Comparison of ENCODE assay signal across 28 mouse cellular contexts in genomic region chr1:79978156-79978555, GRCm38 (mm10).
DNase-seq lines count a peak whose midpoint lies in the region; ATAC-seq and TF ChIP-seq lines count a peak whose summit lies in the region.
"Had no signal": no experiment of that assay in that cellular context is flagged by ENCODE, and none has a peak within 500 bp of the region (broad histone marks: within the 10 kb centered on the region; RNA-seq: fewer than 3 reads in every experiment).

No protein-coding gene starts in this region.

- 0 out of 2 replicates have a peak overlapping the region, but pooled peaks have one; percentile 23 for H3K27ac ChIP-seq in embryonic facial prominence, embryonic 12.5 days
- H3K27ac ChIP-seq in embryonic facial prominence, embryonic 10.5 days (replicated peaks), result no peak overlapping the region
- peak overlapping the region; percentile 83; the same call in 1 of the 2 replicates for H3K27ac ChIP-seq in embryonic facial prominence, embryonic 13.5 days
- H3K27ac ChIP-seq in embryonic fibroblast, embryonic 13.5 days (ENCODE audit: insufficient read depth, low read length), result peak overlapping the region; percentile 67; the same call in 1 of the 2 replicates
- no peak overlapping the region for H3K27ac ChIP-seq in limb, embryonic 11.5 days (replicated peaks; ENCODE audit: low read depth, low read length)
- H3K27ac ChIP-seq: heart, adult 2 months; hindbrain, embryonic 13.5 days; liver, embryonic 12.5 days; midbrain, embryonic 15.5 days; stomach, embryonic 15.5 days had no signal

- peaks cover 18% of the 10 kb centered on the region; the same call in 1 of the 2 replicates for H3K4me1 ChIP-seq in embryonic facial prominence, embryonic 12.5 days
- peaks cover 10% of the 10 kb centered on the region for H3K4me1 ChIP-seq in embryonic facial prominence, embryonic 10.5 days
- H3K4me1 ChIP-seq in embryonic facial prominence, embryonic 13.5 days, result peaks cover 29% of the 10 kb centered on the region
- no peaks in the 10 kb centered on the region for H3K4me1 ChIP-seq in embryonic fibroblast, embryonic 13.5 days (ENCODE audit: control insufficient read depth, insufficient read depth, low read length)
- H3K4me1 ChIP-seq in limb, embryonic 11.5 days (ENCODE audit: control insufficient read depth, insufficient read depth, low read length), result peaks cover 7% of the 10 kb centered on the region; the same call in 1 of the 2 replicates
- H3K4me1 ChIP-seq: heart, embryonic 12.5 days; hindbrain, embryonic 13.5 days; liver, embryonic 12.5 days; midbrain, embryonic 15.5 days; stomach, embryonic 15.5 days had no signal

- WGBS in embryonic facial prominence, embryonic 12.5 days, result 28% methylated on average over 5 of the region's 5 CpGs
- 55% methylated on average over 5 of the region's 5 CpGs for WGBS in embryonic facial prominence, embryonic 10.5 days
- WGBS in embryonic facial prominence, embryonic 13.5 days, result 16% methylated on average over 5 of the region's 5 CpGs
- WGBS in limb, embryonic 11.5 days, result 16% methylated on average over 5 of the region's 5 CpGs

- TF ChIP-seq CTCF in embryonic fibroblast, embryonic 13.5 days (IDR thresholded peaks at IDR 0.05; ENCODE audit: borderline replicate concordance, insufficient read depth, low read length), result no peak

- H3K4me3 ChIP-seq in embryonic facial prominence, embryonic 12.5 days, result no peak overlapping the region
- no peak overlapping the region for H3K4me3 ChIP-seq in embryonic facial prominence, embryonic 10.5 days
- no peak overlapping the region for H3K4me3 ChIP-seq in embryonic facial prominence, embryonic 13.5 days
- no peak overlapping the region for H3K4me3 ChIP-seq in embryonic fibroblast, embryonic 13.5 days (ENCODE audit: insufficient read depth, low read length)
- H3K4me3 ChIP-seq in limb, embryonic 11.5 days (ENCODE audit: low read depth, low read length), result no peak overlapping the region
- H3K4me3 ChIP-seq: heart, adult 2 months; heart, embryonic 12.5 days; hindbrain, embryonic 13.5 days; liver, embryonic 12.5 days; megakaryocyte, embryonic 14.5 days; midbrain, embryonic 15.5 days; stomach, embryonic 15.5 days had no signal

- no peak overlapping the region for H3K9ac ChIP-seq in embryonic facial prominence, embryonic 12.5 days
- no peak overlapping the region for H3K9ac ChIP-seq in embryonic facial prominence, embryonic 13.5 days
- no peak overlapping the region for H3K9ac ChIP-seq in limb, embryonic 11.5 days (ENCODE audit: low read length)
- H3K9ac ChIP-seq: heart, embryonic 12.5 days; hindbrain, embryonic 13.5 days; liver, embryonic 12.5 days; midbrain, embryonic 15.5 days; stomach, embryonic 15.5 days had no signal

- H3K36me3 ChIP-seq in embryonic facial prominence, embryonic 12.5 days, result no peaks in the 10 kb centered on the region
- no peaks in the 10 kb centered on the region for H3K36me3 ChIP-seq in embryonic facial prominence, embryonic 10.5 days (replicated peaks)
- H3K36me3 ChIP-seq in embryonic facial prominence, embryonic 13.5 days, result no peaks in the 10 kb centered on the region
- no peaks in the 10 kb centered on the region for H3K36me3 ChIP-seq in limb, embryonic 11.5 days (ENCODE audit: control insufficient read depth, insufficient read depth, low read length)
- H3K36me3 ChIP-seq: heart, embryonic 12.5 days; hindbrain, embryonic 13.5 days; liver, embryonic 12.5 days; midbrain, embryonic 15.5 days; stomach, embryonic 15.5 days had no signal

- no peak for ATAC-seq in embryonic facial prominence, embryonic 12.5 days (ENCODE audit: insufficient number of reproducible peaks, insufficient read depth, low FRiP score, low TSS enrichment)
- no peak for ATAC-seq in embryonic facial prominence, embryonic 13.5 days (ENCODE audit: insufficient number of reproducible peaks, insufficient read depth, low FRiP score, low TSS enrichment, low read depth)
- ATAC-seq in limb, embryonic 11.5 days (ENCODE audit: insufficient number of reproducible peaks, low FRiP score, low TSS enrichment, low read depth), result no peak; the same call in 1 of the 2 replicates
- ATAC-seq: forebrain, embryonic 16.5 days; inflammation-experienced regulatory T-cells, adult 6 months; liver, embryonic 12.5 days; lung, postnatal 0 days; midbrain, embryonic 15.5 days; Patski had no signal

- no peak for TF ChIP-seq POLR2A in embryonic fibroblast, embryonic 13.5 days (IDR thresholded peaks at IDR 0.05; ENCODE audit: low read depth, low read length)

- DNase-seq in embryonic facial prominence, embryonic 10.5 days (ENCODE audit: low spot score), result no peak
- DNase-seq in limb, embryonic 11.5 days (ENCODE audit: low spot score), result peak; percentile 33
- no peak for DNase-seq in layer of hippocampus, adult 8-10 months (ENCODE audit: low spot score in 2 of 2)
- DNase-seq in frontal cortex, postnatal 10 days (ENCODE audit: low spot score in 2 of 2), result no peak
- DNase-seq: adrenal gland, postnatal 14 days; cerebellum, adult 11 months; cerebellum, adult 9-10 months; gastrocnemius, postnatal 25 days; heart, adult 2 months; heart, postnatal 4 days; kidney, adult 2 months; kidney, postnatal 4 days; lung, adult 18-20 months; lung, postnatal 4 days; right cerebral cortex, postnatal 25 days had no signal

- no peaks in the 10 kb centered on the region for H3K9me3 ChIP-seq in embryonic facial prominence, embryonic 12.5 days
- no peaks in the 10 kb centered on the region for H3K9me3 ChIP-seq in embryonic facial prominence, embryonic 10.5 days
- no peaks in the 10 kb centered on the region for H3K9me3 ChIP-seq in embryonic facial prominence, embryonic 13.5 days
- H3K9me3 ChIP-seq in limb, embryonic 11.5 days (ENCODE audit: control insufficient read depth, low read length), result no peaks in the 10 kb centered on the region
- H3K9me3 ChIP-seq: heart, embryonic 12.5 days; hindbrain, embryonic 13.5 days; liver, embryonic 12.5 days; midbrain, embryonic 15.5 days; stomach, embryonic 15.5 days had no signal

- no peaks in the 10 kb centered on the region for H3K27me3 ChIP-seq in embryonic facial prominence, embryonic 12.5 days
- no peaks in the 10 kb centered on the region for H3K27me3 ChIP-seq in embryonic facial prominence, embryonic 10.5 days (replicated peaks; ENCODE audit: low read depth, poor library complexity, severe bottlenecking)
- H3K27me3 ChIP-seq in embryonic facial prominence, embryonic 13.5 days, result no peaks in the 10 kb centered on the region
- no peaks in the 10 kb centered on the region for H3K27me3 ChIP-seq in limb, embryonic 11.5 days (ENCODE audit: control insufficient read depth, insufficient read depth, low read length)
- H3K27me3 ChIP-seq: heart, embryonic 12.5 days; hindbrain, embryonic 13.5 days; liver, embryonic 12.5 days; midbrain, embryonic 15.5 days; stomach, embryonic 15.5 days had no signal

- H3K4me2 ChIP-seq in embryonic facial prominence, embryonic 12.5 days (replicated peaks), result no peak overlapping the region
- H3K4me2 ChIP-seq in embryonic facial prominence, embryonic 13.5 days, result no peak overlapping the region
- no peak overlapping the region for H3K4me2 ChIP-seq in limb, embryonic 11.5 days (ENCODE audit: low read depth, severe bottlenecking)
- H3K4me2 ChIP-seq: heart, embryonic 12.5 days; hindbrain, embryonic 13.5 days; liver, embryonic 12.5 days; midbrain, embryonic 15.5 days; stomach, embryonic 15.5 days had no signal

Comparison
In these comparisons a context has a peak if more than half of its experiments do, and no peak if none do; other contexts are left out.
1. H3K27ac ChIP-seq: peak in embryonic facial prominence, embryonic 12.5 days (single experiment), embryonic facial prominence, embryonic 13.5 days (single experiment) and embryonic fibroblast, embryonic 13.5 days (single experiment); none in embryonic facial prominence, embryonic 10.5 days (single experiment) and limb, embryonic 11.5 days (single experiment).